Mouse (Mus musculus): ENCODE results near the gene Wdfy3.

- no peak for TF ChIP-seq CTCF (IDR thresholded peaks at IDR 0.05; ENCODE audit: borderline replicate concordance, extremely low read depth, insufficient read depth, insufficient read length)
- no peak for TF ChIP-seq POLR2A (IDR thresholded peaks at IDR 0.05; ENCODE audit: borderline replicate concordance, extremely low read depth, insufficient read depth, insufficient read length, poor library complexity, severe bottlenecking)
Measured at GRCm38 (mm10) chr5:102010961-102011360, 58.8 kb downstream of the Wdfy3 start.

Measured in brain, embryonic 14.5 days (tissue).